Mouse (Mus musculus) spleen, adult 2 months (tissue): ENCODE data around the gene Prrx1.

ENCODE experiments used
- CTCF ChIP-seq: fragments of 200-500 bp; IDR thresholded peaks from 2 replicates; pipeline ENCODE4 v1.5.1; 2011; ENCODE audit warnings: mild to moderate bottlenecking, inconsistent platforms; ENCODE audit not compliant: insufficient read depth, insufficient read length, insufficient replicate concordance; ENCODE audit errors: extremely low read depth
- POLR2A ChIP-seq: fragments of 200-500 bp; IDR thresholded peaks from 2 replicates; pipeline ENCODE4 v1.6.1; 2011; ENCODE audit warnings: low read depth, low read length, inconsistent platforms

GRCm38 (mm10) chr1:163285539-163285938, 28.0 kb downstream of the Prrx1 start:
- TF ChIP-seq CTCF (no peak), POLR2A (no peak)
